9 mouse cellular contexts compared by ENCODE assay signal in the genomic region with DNA sequence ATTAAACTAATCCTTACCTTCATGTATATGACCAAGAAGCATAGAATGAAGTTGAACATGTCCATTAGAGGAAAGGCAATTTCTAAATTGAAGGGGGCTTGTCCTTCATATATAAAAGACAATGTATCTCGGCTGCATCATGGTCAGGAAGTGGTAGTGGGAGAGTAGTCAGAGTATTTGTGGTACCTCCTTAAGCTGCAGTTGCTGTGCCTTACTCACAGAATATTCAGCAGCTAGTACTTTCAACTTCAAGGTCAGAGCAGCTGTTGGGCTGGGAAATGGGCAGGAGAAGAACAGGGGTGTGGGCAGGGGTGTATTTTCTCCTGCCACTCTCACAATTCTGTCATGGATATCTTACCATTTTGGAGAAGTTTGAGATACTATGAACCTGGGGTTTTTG. TPM values are rescaled to one million over a fixed set of nuclear protein-coding genes. Genes with fewer than 3 reads are reported as not detected.
DNase-seq lines count a peak whose midpoint lies in the region; ATAC-seq lines count a peak whose summit lies in the region.
"Not testable (repeated sequence)": the region's sequence is repeated elsewhere in the genome, so short reads cannot be mapped to it uniquely, and the experiment has no call there.
"Had no signal": no experiment of that assay in that cellular context is flagged by ENCODE, and none has a peak within 500 bp of the region (broad histone marks: within the 10 kb centered on the region; RNA-seq: fewer than 3 reads in every experiment).

No protein-coding gene starts in this region.

- H3K4me1 ChIP-seq in hindbrain, embryonic 13.5 days (replicated peaks); kidney, embryonic 16.5 days (ENCODE audit: insufficient read depth, low read length); liver, embryonic 15.5 days (replicated peaks); midbrain, embryonic 11.5 days (ENCODE audit: control insufficient read depth, insufficient read depth, low read length); neural tube, embryonic 15.5 days: not testable (repeated sequence)

- not testable (repeated sequence) for H3K27me3 ChIP-seq in hindbrain, embryonic 13.5 days; kidney, embryonic 16.5 days (ENCODE audit: insufficient read depth, low read length); liver, embryonic 15.5 days; midbrain, embryonic 11.5 days (ENCODE audit: control insufficient read depth, insufficient read depth, low read length); neural tube, embryonic 15.5 days (replicated peaks)

- not testable (repeated sequence) for H3K4me3 ChIP-seq in hindbrain, embryonic 13.5 days; kidney, embryonic 16.5 days (ENCODE audit: low read length); liver, embryonic 15.5 days (replicated peaks); midbrain, embryonic 11.5 days (ENCODE audit: low read depth, low read length); neural tube, embryonic 15.5 days (replicated peaks)

- not testable (repeated sequence) for H3K27ac ChIP-seq in hindbrain, embryonic 13.5 days; kidney, embryonic 16.5 days (ENCODE audit: low read length); liver, embryonic 15.5 days (replicated peaks); midbrain, embryonic 11.5 days (ENCODE audit: low read depth, low read length); neural tube, embryonic 15.5 days (replicated peaks)

- ATAC-seq in hindbrain, embryonic 13.5 days (ENCODE audit: low FRiP score) = peak; percentile 30; the same call in 1 of the 2 replicates
- 0 out of 2 replicates have a peak, but pooled peaks have one; percentile 19 for ATAC-seq in kidney, embryonic 16.5 days (ENCODE audit: low FRiP score, low TSS enrichment)
- peak; percentile 25 for ATAC-seq in liver, embryonic 15.5 days (ENCODE audit: insufficient read depth)
- peak; percentile 38 for ATAC-seq in midbrain, embryonic 11.5 days (ENCODE audit: low FRiP score)
- peak; percentile 36; the same call in 1 of the 2 replicates for ATAC-seq in neural tube, embryonic 15.5 days (ENCODE audit: low FRiP score)

- H3K9ac ChIP-seq in hindbrain, embryonic 13.5 days; kidney, embryonic 16.5 days (replicated peaks; ENCODE audit: low read length); liver, embryonic 15.5 days; midbrain, embryonic 11.5 days (ENCODE audit: low read length); neural tube, embryonic 15.5 days (replicated peaks): not testable (repeated sequence)

- not testable (repeated sequence) for H3K4me2 ChIP-seq in hindbrain, embryonic 13.5 days; kidney, embryonic 16.5 days (replicated peaks; ENCODE audit: low read depth, low read length); liver, embryonic 15.5 days; midbrain, embryonic 11.5 days; neural tube, embryonic 15.5 days

- H3K9me3 ChIP-seq in hindbrain, embryonic 13.5 days = peaks cover 66% of the 10 kb centered on the region
- H3K9me3 ChIP-seq in kidney, embryonic 16.5 days (ENCODE audit: low read length) = peaks cover 48% of the 10 kb centered on the region
- H3K9me3 ChIP-seq in liver, embryonic 15.5 days (replicated peaks) = peaks cover 39% of the 10 kb centered on the region
- H3K9me3 ChIP-seq in midbrain, embryonic 11.5 days (ENCODE audit: control insufficient read depth, low read length) = peaks cover 42% of the 10 kb centered on the region
- peaks cover 61% of the 10 kb centered on the region for H3K9me3 ChIP-seq in neural tube, embryonic 15.5 days (replicated peaks)

- not testable (repeated sequence) for H3K36me3 ChIP-seq in hindbrain, embryonic 13.5 days; kidney, embryonic 16.5 days (ENCODE audit: insufficient read depth, low read length); liver, embryonic 15.5 days (replicated peaks); midbrain, embryonic 11.5 days (ENCODE audit: control insufficient read depth, insufficient read depth, low read length); neural tube, embryonic 15.5 days

- WGBS in hindbrain, embryonic 13.5 days = 73% methylated on average over 1 of the region's 1 CpGs
- 65% methylated on average over 1 of the region's 1 CpGs for WGBS in kidney, embryonic 16.5 days
- 33% methylated on average over 1 of the region's 1 CpGs for WGBS in liver, embryonic 15.5 days (ENCODE audit: insufficient replicate concordance)
- 71% methylated on average over 1 of the region's 1 CpGs for WGBS in midbrain, embryonic 11.5 days
- WGBS in neural tube, embryonic 15.5 days = 77% methylated on average over 1 of the region's 1 CpGs

- peak; percentile 34 for DNase-seq in ES-CJ7 (ENCODE audit: low read depth, low spot score)
- DNase-seq in heart, adult 11 months = peak; percentile 90
- peak; percentile 82 for DNase-seq in midbrain, embryonic 11.5 days (ENCODE audit: low spot score, missing footprints)

RNA-seq across cellular contexts. Expression of a gene that starts 15.1 kb away (rescaled TPM):
- polyA plus RNA-seq in hindbrain, embryonic 13.5 days (2015; fragmentation: Nextera tagmentation; extraction: Ambion mirVana) = 0.13 TPM in 2 replicates
- 0.05 and 0.09 TPM in 2 replicates for polyA plus RNA-seq in kidney, embryonic 16.5 days (2015; fragmentation: Nextera tagmentation; extraction: Ambion mirVana)
- 0.06 and 0.07 TPM in 2 replicates for polyA plus RNA-seq in liver, embryonic 15.5 days (2015; fragmentation: Nextera tagmentation; extraction: Ambion mirVana)
- not detected in 2 replicates for polyA plus RNA-seq in midbrain, embryonic 11.5 days (2014; fragmentation: Nextera tagmentation; extraction: Ambion mirVana)
- 0.17 and 0.20 TPM in 2 replicates for polyA plus RNA-seq in neural tube, embryonic 15.5 days (2015; fragmentation: Nextera tagmentation; extraction: Ambion mirVana)
- polyA plus RNA-seq: embryonic facial prominence, embryonic 11.5 days; large intestine, adult 2 months had no signal

RNA-seq across cellular contexts. Expression of a gene that starts 37.9 kb away (rescaled TPM):
- polyA plus RNA-seq in hindbrain, embryonic 13.5 days (2015; fragmentation: Nextera tagmentation; extraction: Ambion mirVana) = 2.4 and 2.6 TPM in 2 replicates
- 3.2 and 3.4 TPM in 2 replicates for polyA plus RNA-seq in kidney, embryonic 16.5 days (2015; fragmentation: Nextera tagmentation; extraction: Ambion mirVana)
- 1.6 and 1.8 TPM in 2 replicates for polyA plus RNA-seq in liver, embryonic 15.5 days (2015; fragmentation: Nextera tagmentation; extraction: Ambion mirVana)
- 2.8 and 3.4 TPM in 2 replicates for polyA plus RNA-seq in midbrain, embryonic 11.5 days (2014; fragmentation: Nextera tagmentation; extraction: Ambion mirVana)
- 2.6 and 3.1 TPM in 2 replicates for polyA plus RNA-seq in neural tube, embryonic 15.5 days (2015; fragmentation: Nextera tagmentation; extraction: Ambion mirVana)

Comparison
In these comparisons a context has a peak if more than half of its experiments do, and no peak if none do; other contexts are left out.
1. DNase-seq: peak in every context shown above with its lines; median percentile 90 in heart, adult 11 months; 82 in midbrain, embryonic 11.5 days; 34 in ES-CJ7.